Mouse (Mus musculus) right cerebral cortex, postnatal 36 days (tissue): ENCODE measurements around the gene Cnr2.

Source experiments
- DNase-seq, 2 experiments: peaks; one replicate each; pipeline ENCODE4 v3.0.0; 2022; ENCODE audit warnings: low spot score in 2 of 2, mixed read lengths in 1 of 2

Cnr2 gene

GRCm38 (mm10) chr4:135876583-135877020, 18.6 kb upstream of the Cnr2 start:
- peak; percentile 77 to 88 for DNase-seq

- no peak for DNase-seq
Observed at GRCm38 (mm10) chr4:135877742-135878141, 17.5 kb upstream of the Cnr2 start.

DNA sequence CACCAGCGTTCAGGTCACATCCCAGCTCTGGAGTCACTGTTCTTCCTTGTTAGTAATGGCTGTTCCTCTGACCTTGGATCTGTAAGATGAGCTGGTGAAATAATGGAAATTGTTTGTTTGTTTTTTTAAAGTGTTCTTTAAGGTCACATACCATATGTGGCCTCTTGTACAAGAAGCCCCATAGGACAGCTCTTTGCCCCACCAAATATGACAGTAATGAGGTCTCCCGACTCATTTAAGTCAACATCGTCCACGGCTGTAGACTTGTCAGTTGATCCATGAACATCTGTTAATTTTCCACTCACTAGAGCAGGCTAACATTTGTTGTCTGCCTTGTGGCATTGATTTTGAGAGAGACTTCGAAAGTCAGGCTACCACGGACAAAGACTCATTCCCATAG, 16.2 kb upstream of the Cnr2 start:
- DNase-seq, result no peak

DNA sequence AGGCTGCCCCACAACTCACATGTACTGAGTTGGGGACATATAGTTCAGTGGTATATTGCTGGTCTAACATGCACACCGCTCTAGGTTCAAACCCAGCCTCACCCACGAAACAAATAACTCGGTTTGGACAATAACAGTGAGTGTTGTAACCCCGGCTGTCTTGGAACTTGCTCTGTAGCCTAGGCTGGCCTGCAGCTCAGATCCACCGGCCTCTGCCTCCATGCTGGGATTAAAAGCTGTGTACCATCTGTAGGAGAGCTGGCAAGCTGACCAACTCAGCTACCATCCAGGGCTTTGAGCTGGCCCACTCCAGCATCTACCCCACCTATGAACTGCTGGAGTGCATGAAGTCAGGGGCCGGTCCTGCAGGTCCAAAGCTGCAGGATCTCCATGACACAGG, 15.2 kb upstream of the Cnr2 start:
- no peak for DNase-seq

DNA sequence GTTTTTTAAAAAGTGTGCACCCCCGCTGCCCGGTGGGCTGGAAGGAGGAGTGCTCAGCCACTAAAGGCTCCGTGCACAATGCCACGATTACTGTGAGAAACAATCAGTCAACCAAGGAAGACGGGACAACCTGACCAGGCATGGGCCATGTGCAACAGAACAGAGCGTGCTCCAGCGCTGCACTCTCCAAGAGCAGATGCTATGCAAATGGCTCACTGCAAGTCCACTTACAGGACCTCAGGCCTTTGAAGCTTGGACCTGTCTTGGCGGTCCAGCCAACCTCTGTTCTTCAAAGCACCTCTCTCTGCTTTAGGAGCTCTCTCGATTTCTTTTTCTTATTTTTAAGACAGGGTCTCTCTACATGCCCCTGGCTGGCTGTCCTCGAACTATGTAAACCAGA, 14.6 kb upstream of the Cnr2 start:
- DNase-seq, result no peak

DNA sequence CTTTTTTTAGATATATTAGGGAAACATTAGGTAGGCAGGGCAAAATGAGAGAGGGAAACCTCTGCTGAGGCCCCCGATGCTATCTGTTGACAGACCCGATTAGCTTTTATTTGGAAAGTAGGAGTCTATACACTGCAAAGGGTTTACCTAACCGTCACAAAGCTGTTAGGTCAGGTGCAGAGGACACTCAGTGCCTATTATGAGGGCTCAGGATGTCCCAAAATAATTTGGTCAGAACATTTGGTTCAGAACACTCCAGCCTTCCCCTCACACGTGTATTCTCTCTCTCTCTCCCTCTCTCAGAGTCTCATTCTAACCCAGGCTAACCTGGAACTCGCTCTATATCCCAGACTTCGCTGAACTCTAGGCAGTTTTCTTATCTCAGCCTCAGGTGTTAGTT, 13.2 kb upstream of the Cnr2 start:
- DNase-seq, result no peak

- DNase-seq, result no peak
Observed at GRCm38 (mm10) chr4:135883401-135883851, 11.8 kb upstream of the Cnr2 start.

GRCm38 (mm10) chr4:135883881-135884516, 11.2 kb upstream of the Cnr2 start:
- no peak for DNase-seq

DNA sequence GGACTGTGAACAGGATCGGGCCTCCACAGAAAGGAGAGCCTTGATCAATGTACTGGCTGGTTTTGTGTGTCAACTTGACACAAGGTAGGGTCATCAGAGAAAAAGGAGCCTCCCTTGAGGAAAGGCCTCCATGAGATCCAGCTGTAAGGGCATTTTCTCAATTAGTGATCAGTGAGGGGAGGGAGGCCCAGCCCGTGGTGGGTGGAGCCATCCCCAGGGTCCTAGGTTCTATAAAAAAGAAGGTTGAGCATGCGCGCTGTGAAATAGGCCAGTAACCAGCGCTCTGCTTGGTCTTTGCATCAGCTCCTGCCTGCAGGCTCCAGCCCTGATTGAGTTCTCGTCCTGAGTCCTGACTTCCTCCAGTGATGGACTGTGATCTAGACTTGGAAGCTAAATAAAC, 10.7 kb upstream of the Cnr2 start:
- no peak for DNase-seq

- DNase-seq, result no peak
Observed at GRCm38 (mm10) chr4:135885676-135886075, 9.5 kb upstream of the Cnr2 start.

DNA sequence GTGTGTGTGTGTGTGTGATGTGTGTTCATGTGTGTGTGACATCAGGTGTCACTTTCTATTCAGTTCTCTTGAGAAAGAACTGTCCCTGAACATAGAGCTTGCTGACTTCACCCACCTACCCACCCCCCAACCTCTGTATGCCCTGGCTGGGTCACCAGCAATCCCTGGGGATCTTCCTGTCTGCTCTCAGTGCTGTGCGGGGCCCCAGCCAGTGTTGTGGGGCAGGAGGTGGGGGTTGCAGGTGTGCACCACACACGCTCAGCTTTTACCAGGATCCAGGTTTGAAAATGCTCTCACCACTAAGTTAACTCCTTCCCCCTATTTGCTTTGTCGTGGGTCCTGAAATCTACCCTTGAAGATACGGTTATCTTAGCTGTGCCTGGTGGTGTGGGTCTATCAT, 9.0 kb upstream of the Cnr2 start:
- no peak for DNase-seq

- no peak for DNase-seq
Observed at GRCm38 (mm10) chr4:135888448-135889057, 6.6 kb upstream of the Cnr2 start.

DNA sequence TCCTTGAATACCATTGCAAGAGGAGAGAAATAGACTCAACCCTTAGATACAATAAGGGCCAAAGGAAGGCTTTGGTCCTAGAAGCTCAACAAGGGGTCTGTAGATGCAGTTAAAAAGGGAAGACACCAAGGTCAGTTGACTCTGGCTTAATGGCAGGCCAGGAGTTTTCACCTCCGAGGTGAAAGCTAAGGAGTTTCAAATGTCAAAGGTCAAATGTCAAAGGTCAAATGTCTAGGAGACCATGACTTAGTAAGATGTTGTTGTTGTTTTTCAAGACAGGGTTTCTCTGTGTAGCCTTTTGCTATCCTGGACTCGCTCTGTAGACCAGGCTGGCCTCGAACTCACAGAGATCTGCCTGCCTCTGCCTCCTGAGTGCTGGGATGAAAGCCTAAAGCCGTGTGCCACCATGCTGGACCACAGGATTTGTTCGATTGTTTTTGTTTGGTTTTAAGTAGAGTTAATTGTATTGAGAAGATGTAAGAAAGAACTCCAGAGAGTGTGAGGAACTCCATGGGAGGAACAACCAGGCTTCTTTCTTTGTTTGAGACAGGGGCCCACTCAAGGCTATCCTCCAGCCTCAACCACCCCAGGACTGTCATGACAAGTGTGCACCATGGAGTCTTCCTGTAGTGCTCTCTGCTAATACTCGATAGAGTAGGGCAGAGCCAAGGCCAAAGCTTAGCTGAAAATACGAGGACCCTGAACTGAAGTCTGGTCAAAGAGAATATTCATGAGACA, 5.9 kb upstream of the Cnr2 start:
- no peak for DNase-seq

DNA sequence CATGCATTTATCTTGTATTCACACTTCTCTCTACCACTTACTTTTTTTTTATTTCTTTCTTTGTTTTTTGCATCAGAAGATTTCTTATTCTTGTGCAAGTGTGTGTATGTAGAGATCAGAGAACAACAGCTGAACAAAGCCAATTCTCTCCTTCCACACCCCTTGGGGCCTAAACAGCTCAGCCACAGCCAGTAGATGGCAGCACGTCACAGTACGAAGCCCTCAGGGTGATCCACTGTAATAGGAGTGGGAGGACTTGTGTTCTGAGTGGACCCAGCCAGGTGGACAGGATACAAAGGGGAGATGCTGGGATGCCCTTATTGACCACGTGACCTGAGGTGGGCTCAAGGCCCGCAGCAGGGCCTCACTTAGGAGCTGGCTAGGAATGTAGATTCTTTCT, 5.3 kb upstream of the Cnr2 start:
- DNase-seq, result peak in 1 of 2 experiments; percentile 35

- no peak for DNase-seq
Observed at GRCm38 (mm10) chr4:135891539-135891938, 3.7 kb upstream of the Cnr2 start.

- DNase-seq, result no peak
Observed at GRCm38 (mm10) chr4:135892884-135893283, 2.3 kb upstream of the Cnr2 start.

DNA sequence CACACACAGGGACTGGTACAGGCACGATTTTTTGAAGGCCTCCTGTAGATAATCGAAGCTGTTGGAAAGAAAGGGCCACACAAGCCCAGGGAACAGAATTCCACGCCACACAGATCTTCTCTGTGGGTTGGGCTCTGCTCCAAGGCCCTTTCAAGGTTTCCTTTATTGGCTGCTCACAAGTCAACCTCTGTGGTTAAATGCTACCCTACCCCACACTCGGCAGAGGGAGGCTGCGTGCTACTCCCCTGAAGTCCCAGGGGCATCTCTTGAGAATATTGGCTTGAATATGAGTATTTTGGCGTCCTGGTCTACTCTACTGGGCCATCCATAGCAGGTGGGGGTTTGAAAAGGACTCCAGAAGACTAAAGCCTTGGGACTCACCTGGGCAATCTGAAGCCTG, 963 bp downstream of the Cnr2 start:
- DNase-seq, result no peak

DNA sequence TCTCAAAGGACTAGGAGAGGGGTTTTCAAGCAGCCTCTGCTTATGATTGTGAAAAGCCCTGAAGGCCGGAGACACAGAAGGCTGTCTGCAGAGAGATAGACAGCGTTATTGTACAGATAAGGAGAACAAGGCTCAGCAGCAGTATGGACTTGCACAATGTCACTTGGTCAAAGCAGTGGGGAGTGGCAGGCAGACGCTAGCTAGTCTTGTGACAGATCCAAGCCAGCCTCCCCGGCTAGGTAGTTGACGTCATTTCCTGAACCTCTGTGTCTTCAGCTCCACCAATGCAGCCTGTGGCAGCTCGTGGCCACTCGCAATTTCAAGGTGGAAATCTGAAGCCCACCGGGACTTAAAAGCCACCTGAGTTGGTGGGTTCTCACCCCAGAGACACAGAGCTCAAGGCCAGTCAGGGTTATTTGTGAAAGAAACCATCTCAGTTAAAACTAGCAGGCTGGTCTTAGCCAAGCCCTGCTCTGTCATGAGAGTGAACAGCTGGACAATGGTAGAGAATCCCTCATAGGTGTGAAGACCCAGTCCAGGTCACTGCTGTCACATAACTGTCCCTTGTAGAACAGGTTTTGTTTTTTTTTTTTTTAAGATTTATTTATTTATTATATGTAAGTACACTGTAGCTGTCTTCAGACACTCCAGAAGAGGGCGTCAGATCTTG, 3.3 kb downstream of the Cnr2 start:
- DNase-seq, result no peak

DNA sequence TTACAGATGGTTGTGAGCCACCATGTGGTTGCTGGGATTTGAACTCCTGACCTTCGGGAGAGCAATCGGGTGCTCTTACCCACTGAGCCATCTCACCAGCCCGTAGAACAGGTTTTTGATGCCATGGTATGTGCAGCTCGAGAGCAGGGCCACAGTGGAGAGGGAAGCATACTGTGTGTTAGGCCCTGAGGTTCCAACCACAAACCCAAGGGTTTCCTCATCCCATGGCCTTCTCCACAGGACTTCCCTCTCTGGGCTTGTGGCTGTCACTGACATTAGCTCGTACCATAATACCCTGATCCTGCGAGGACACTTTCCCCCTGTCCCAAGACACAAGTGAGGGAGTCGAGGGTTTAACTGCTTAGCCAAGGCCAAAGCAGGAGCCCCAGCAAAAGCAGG, 3.9 kb downstream of the Cnr2 start:
- DNase-seq, result no peak

DNA sequence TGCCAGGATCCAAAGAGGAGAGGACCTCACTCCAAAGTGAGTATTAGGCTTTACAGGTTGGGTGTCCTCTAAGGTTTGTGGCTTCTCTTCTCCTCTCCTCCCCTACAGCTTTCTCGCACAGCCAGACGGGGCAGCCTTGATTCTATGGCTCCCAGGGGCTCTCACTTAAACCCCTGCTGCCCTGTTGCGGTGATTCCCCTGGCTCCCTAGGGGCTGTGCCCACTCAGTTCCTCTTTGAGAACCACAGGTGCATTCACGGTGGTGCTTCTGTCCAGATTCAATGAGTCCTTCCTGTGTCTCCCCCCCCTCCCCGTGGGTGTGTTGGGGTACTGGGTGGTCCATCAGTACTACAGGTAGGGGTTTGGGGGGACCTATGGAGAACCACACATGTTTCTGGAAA, 4.8 kb downstream of the Cnr2 start:
- no peak for DNase-seq

DNA sequence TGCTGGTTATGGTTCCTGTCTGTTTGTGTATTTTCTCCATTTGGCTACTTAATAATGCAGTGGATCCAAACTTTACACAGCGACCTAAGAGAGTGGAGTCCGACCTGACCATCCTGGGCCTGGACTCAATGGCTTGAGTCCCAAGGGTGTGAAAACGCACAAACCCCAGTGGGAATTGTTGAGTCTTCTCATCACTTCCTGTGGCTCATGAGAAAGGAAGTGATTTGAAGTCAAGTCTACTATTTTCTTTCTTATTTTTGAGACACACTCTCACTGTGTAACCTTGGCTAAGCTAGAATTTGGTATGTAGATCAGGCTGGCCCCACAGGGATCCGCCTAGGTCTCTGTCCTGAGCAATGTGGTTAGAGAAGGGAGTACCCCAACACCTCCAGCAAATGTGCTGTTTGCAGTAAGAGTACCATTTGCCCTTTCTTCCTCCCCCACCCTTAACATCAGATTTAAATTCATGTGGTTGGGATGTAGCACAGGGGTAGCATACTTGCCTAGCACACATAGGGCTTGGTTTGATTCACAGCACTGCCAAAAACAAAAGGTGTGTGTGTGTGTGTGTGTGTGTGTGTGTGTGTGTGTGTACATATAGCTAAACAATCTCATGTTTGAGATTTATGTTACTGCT, 7.5 kb downstream of the Cnr2 start:
- no peak for DNase-seq

GRCm38 (mm10) chr4:135904810-135905209, 9.6 kb downstream of the Cnr2 start:
- DNase-seq, result no peak
